Mouse (Mus musculus): ENCODE results near the gene Cenpj. TPM values are rescaled to one million over a fixed set of nuclear protein-coding genes. Genes with fewer than 3 reads are reported as not detected.
A peak's percentile ranks its signal among the peaks of the same experiment; 100 is the strongest.

Cenpj gene
- 5.1 TPM in 2 replicates for polyA plus RNA-seq (2014; fragmentation: Nextera tagmentation; extraction: Ambion mirVana)

DNA sequence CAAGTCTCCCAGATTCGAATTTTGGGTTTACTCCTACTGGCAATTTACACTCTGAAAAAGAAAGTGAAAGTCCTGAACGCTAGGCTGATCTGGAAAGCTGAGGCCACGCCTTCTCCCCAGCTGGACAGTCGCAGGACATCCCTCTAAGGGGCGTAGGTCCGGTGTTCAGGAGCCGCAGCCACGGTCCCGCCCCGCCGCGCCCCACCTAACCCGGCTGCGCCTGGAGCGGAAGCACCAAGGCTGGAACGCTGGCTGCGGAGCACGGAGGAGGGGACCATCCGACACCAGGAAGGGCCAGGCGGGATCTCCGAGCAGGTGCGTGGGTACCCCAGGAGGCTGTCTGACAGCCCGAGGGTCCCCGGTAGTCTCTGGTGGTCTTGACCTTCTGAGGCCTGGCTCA lies at the start of gene Cenpj, which contains the start of gene Parp4:
Gene Cenpj (minus strand): TSS at position 10 of the 400 bp plus-strand sequence.
Gene Parp4 (plus strand): TSS at position 204 of the 400 bp plus-strand sequence.
- no peak for ATAC-seq (ENCODE audit: low read depth)
- Histone ChIP-seq H3K27me3 (ENCODE audit: control insufficient read depth, insufficient read depth, low read length) (no peaks in the 10 kb centered on the region), H3K4me1 (ENCODE audit: control insufficient read depth, insufficient read depth, low read length) (peaks cover 4% of the 10 kb centered on the region), H3K36me3 (ENCODE audit: control insufficient read depth, insufficient read depth, low read length) (no peaks in the 10 kb centered on the region), H3K4me3 (ENCODE audit: low read depth, low read length) (peak within 1 kb of the TSS; percentile 29), H3K9me3 (ENCODE audit: control insufficient read depth, low read length) (no peaks in the 10 kb centered on the region), H3K9ac (replicated peaks; ENCODE audit: low read depth, low read length) (peak within 1 kb of the TSS; percentile 41), H3K27ac (ENCODE audit: low read depth, low read length) (no peak within 1 kb of the TSS), H3K4me2 (ENCODE audit: low read depth, low read length) (peak within 1 kb of the TSS; percentile 46)
- under 1% methylated on average over 24 of the region's 24 CpGs for WGBS

DNA sequence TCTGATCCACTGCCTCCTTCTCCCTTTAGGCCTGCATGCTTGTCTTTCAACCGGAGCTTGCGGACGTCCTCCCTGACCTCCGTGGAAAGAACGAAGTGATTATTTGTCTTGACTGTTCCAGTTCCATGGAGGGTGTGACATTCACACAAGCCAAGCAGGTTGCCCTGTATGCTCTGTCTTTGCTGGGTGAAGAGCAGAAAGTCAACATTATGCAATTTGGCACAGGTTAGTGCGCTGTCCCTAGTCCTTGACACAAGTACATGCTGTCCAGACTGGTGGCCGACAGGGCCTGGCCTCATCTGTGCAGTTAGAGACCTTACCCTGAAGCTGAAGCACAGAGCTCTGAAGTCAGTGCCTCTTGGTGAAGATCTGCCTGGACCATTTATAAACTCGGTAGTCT lies 45.2 kb upstream of the Cenpj start:
- no peaks in the 10 kb centered on the region for H3K9me3 ChIP-seq (ENCODE audit: control insufficient read depth, low read length)
- H3K4me1 ChIP-seq (ENCODE audit: control insufficient read depth, insufficient read depth, low read length): no peaks in the 10 kb centered on the region
- H3K9ac ChIP-seq (replicated peaks; ENCODE audit: low read depth, low read length): no peak overlapping the region
- no peak overlapping the region for H3K4me2 ChIP-seq (ENCODE audit: low read depth, low read length)
- no peak overlapping the region for H3K4me3 ChIP-seq (ENCODE audit: low read depth, low read length)
- no peak for ATAC-seq (ENCODE audit: low read depth)
- no peaks in the 10 kb centered on the region for H3K27me3 ChIP-seq (ENCODE audit: control insufficient read depth, insufficient read depth, low read length)
- H3K36me3 ChIP-seq (ENCODE audit: control insufficient read depth, insufficient read depth, low read length): no peaks in the 10 kb centered on the region
- WGBS: 89% methylated on average over 8 of the region's 8 CpGs
- H3K27ac ChIP-seq (ENCODE audit: low read depth, low read length): no peak overlapping the region

DNA sequence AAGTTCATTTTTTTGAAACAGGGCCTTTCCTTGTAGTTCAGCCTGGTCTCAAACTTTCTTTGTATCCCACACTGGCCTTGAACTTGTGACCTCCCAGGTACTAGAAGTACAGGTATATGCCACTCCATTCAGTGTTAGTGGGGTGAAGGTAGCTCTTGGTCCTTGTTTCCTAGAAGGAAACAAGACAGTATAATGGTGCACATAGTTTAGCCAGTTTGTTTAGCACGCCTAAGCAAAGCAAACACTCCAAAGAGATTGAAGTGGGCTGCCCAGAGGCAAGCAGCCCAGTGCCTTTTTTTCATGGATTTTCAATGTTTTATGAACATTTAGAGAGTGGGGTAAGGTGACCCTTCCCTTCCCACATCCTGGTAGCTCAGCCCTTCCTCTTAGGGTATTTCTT lies 42.2 kb upstream of the Cenpj start:
- Histone ChIP-seq H3K9ac (replicated peaks; ENCODE audit: low read depth, low read length) (no peak overlapping the region), H3K36me3 (ENCODE audit: control insufficient read depth, insufficient read depth, low read length) (no peaks in the 10 kb centered on the region), H3K27me3 (ENCODE audit: control insufficient read depth, insufficient read depth, low read length) (no peaks in the 10 kb centered on the region), H3K9me3 (ENCODE audit: control insufficient read depth, low read length) (no peaks in the 10 kb centered on the region), H3K4me1 (ENCODE audit: control insufficient read depth, insufficient read depth, low read length) (no peaks in the 10 kb centered on the region), H3K4me3 (ENCODE audit: low read depth, low read length) (no peak overlapping the region), H3K4me2 (ENCODE audit: low read depth, low read length) (no peak overlapping the region), H3K27ac (ENCODE audit: low read depth, low read length) (no peak overlapping the region)
- 89% methylated on average over 1 of the region's 1 CpGs for WGBS
- no peak for ATAC-seq (ENCODE audit: low read depth)

DNA sequence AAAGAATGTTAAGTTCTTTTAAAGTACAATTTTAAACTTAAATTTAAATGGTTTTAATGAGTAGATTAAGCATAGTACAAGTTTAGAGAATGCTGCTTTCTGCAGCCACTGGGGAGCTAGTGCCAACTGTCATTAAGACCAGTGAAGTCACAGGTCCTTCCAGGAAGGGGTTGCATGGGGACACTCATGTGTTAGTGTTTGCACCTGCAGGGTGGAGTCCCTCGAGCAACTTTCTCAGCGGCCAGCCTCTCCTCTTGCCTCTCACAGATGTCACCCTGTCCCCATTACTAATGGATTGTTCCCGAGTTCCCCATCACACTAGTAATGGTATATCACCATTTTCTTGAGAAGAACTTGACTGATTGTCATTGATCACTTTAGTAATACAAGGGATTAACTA lies 38.0 kb upstream of the Cenpj start:
- WGBS: 89% methylated on average over 3 of the region's 3 CpGs
- H3K9ac ChIP-seq (replicated peaks; ENCODE audit: low read depth, low read length): no peak overlapping the region
- no peak overlapping the region for H3K27ac ChIP-seq (ENCODE audit: low read depth, low read length)
- no peaks in the 10 kb centered on the region for H3K9me3 ChIP-seq (ENCODE audit: control insufficient read depth, low read length)
- no peaks in the 10 kb centered on the region for H3K27me3 ChIP-seq (ENCODE audit: control insufficient read depth, insufficient read depth, low read length)
- H3K4me3 ChIP-seq (ENCODE audit: low read depth, low read length): no peak overlapping the region
- H3K4me2 ChIP-seq (ENCODE audit: low read depth, low read length): no peak overlapping the region
- no peaks in the 10 kb centered on the region for H3K36me3 ChIP-seq (ENCODE audit: control insufficient read depth, insufficient read depth, low read length)
- ATAC-seq (ENCODE audit: low read depth): no peak
- H3K4me1 ChIP-seq (ENCODE audit: control insufficient read depth, insufficient read depth, low read length): no peaks in the 10 kb centered on the region

DNA sequence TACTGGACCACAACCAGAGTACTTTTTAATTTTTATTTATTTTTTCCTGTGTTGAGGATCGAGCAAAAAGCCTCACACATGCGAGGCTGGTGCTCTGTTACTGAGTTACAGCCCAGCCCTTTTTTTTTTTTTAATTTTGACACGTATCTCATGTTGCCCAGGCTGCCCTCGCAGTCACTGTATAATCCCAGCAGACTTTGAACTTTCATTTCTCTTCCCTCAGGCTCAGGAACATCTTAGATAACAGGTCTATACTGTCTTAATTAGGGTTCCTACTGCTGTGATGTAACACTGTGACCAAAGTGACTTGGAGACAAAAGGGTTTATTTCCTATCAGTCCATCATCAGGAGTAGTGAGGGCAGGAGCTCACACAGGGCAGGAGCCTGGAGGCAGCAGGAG lies 29.9 kb upstream of the Cenpj start:
- Histone ChIP-seq H3K9me3 (ENCODE audit: control insufficient read depth, low read length) (no peaks in the 10 kb centered on the region), H3K4me2 (ENCODE audit: low read depth, low read length) (no peak overlapping the region), H3K9ac (replicated peaks; ENCODE audit: low read depth, low read length) (no peak overlapping the region), H3K27me3 (ENCODE audit: control insufficient read depth, insufficient read depth, low read length) (no peaks in the 10 kb centered on the region), H3K27ac (ENCODE audit: low read depth, low read length) (no peak overlapping the region), H3K4me1 (ENCODE audit: control insufficient read depth, insufficient read depth, low read length) (no peaks in the 10 kb centered on the region), H3K4me3 (ENCODE audit: low read depth, low read length) (no peak overlapping the region), H3K36me3 (ENCODE audit: control insufficient read depth, insufficient read depth, low read length) (no peaks in the 10 kb centered on the region)
- WGBS: 89% methylated on average over 4 of the region's 4 CpGs
- ATAC-seq (ENCODE audit: low read depth): no peak

DNA sequence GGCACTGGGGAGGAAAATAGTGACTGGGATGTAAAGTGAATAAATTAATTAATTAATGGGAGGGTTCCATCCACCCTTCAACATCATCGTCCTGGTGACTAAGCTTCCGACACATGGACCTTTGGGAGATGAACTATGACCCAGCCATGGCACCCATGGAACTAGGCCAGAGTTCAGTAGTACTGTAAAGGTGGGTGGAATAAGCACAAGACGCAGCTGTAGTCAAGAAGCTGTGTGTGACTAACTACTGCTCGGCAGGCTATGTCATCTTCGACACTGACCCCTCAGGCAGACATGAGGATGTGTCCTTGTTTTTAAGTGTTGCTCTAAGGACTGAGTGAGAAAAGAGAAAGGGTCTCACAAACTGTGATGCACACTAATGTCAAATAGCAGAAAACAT lies 29.2 kb upstream of the Cenpj start:
- H3K4me1 ChIP-seq (ENCODE audit: control insufficient read depth, insufficient read depth, low read length): no peaks in the 10 kb centered on the region
- no peak for ATAC-seq (ENCODE audit: low read depth)
- H3K4me2 ChIP-seq (ENCODE audit: low read depth, low read length): no peak overlapping the region
- H3K27me3 ChIP-seq (ENCODE audit: control insufficient read depth, insufficient read depth, low read length): no peaks in the 10 kb centered on the region
- no peak overlapping the region for H3K9ac ChIP-seq (replicated peaks; ENCODE audit: low read depth, low read length)
- H3K27ac ChIP-seq (ENCODE audit: low read depth, low read length): no peak overlapping the region
- no peak overlapping the region for H3K4me3 ChIP-seq (ENCODE audit: low read depth, low read length)
- WGBS: 92% methylated on average over 5 of the region's 5 CpGs
- no peaks in the 10 kb centered on the region for H3K36me3 ChIP-seq (ENCODE audit: control insufficient read depth, insufficient read depth, low read length)
- H3K9me3 ChIP-seq (ENCODE audit: control insufficient read depth, low read length): no peaks in the 10 kb centered on the region

DNA sequence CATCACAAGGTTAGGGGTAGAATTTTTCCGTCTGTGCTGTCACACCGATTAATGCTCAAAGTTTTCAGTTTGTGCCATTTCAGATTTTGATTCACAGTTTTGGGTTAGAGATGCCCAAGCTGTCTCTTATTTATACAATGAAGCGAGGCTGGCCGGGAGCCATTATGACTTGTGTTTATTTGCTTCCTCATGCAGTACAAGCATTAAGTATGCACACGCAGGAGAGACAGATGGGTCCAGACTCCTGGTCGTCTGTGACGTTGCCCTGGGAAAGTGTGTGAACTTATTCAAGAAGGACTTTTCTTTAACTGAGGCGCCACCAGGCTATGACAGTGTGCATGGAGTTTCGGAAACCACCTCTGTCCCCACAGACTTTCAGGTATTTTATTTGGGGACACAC lies 26.8 kb upstream of the Cenpj start:
- Histone ChIP-seq H3K9ac (replicated peaks; ENCODE audit: low read depth, low read length) (no peak overlapping the region), H3K9me3 (ENCODE audit: control insufficient read depth, low read length) (no peaks in the 10 kb centered on the region), H3K4me2 (ENCODE audit: low read depth, low read length) (no peak overlapping the region), H3K27ac (ENCODE audit: low read depth, low read length) (no peak overlapping the region), H3K4me1 (ENCODE audit: control insufficient read depth, insufficient read depth, low read length) (no peaks in the 10 kb centered on the region), H3K36me3 (ENCODE audit: control insufficient read depth, insufficient read depth, low read length) (no peaks in the 10 kb centered on the region), H3K4me3 (ENCODE audit: low read depth, low read length) (no peak overlapping the region), H3K27me3 (ENCODE audit: control insufficient read depth, insufficient read depth, low read length) (no peaks in the 10 kb centered on the region)
- no peak for ATAC-seq (ENCODE audit: low read depth)
- WGBS: 83% methylated on average over 9 of the region's 9 CpGs

DNA sequence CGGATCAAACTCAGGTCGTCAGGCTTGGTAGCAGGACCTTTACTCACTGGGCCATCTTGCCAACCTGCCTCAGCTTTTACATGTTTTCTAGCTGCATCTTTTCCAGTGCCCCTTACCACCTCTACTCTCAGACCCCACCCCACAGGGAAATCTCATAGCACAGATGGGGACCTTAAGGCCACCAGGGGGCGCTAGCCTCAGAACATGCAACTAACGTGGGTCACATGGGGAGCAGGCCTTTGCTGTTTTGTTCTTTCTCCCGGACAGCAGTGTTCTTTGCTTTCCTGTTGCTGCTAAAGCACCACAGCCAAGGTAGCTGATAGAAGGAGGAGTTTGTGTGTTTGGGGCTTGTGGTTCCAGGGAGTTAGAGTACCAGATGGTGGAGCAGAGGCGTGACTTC lies 23.5 kb upstream of the Cenpj start:
- WGBS: 47% methylated on average over 6 of the region's 6 CpGs
- ATAC-seq (ENCODE audit: low read depth): no peak

DNA sequence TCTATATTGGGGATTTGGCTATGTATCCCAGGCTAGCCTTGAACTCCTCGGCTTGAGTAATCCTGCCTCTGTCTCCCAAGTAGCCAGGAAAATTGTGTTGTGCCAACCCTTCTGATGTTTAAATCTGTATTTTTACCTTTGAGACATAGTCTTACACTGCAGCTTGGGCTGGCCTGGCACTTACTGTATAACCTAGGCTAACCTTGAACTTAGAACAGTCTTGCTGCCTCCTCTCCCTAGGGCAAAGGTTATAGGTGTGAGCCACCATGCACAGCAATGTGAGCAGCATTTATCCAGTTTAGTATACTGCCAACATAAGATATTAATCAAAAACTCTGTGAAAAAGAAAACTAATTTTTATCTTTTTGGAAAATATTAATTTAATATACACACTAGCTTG lies 19.6 kb upstream of the Cenpj start:
- Histone ChIP-seq H3K4me2 (ENCODE audit: low read depth, low read length) (no peak overlapping the region), H3K4me3 (ENCODE audit: low read depth, low read length) (no peak overlapping the region), H3K27ac (ENCODE audit: low read depth, low read length) (no peak overlapping the region), H3K9me3 (ENCODE audit: control insufficient read depth, low read length) (no peaks in the 10 kb centered on the region), H3K27me3 (ENCODE audit: control insufficient read depth, insufficient read depth, low read length) (no peaks in the 10 kb centered on the region), H3K4me1 (ENCODE audit: control insufficient read depth, insufficient read depth, low read length) (no peaks in the 10 kb centered on the region), H3K9ac (replicated peaks; ENCODE audit: low read depth, low read length) (no peak overlapping the region), H3K36me3 (ENCODE audit: control insufficient read depth, insufficient read depth, low read length) (no peaks in the 10 kb centered on the region)
- no peak for ATAC-seq (ENCODE audit: low read depth)
- WGBS: 89% methylated on average over 1 of the region's 1 CpGs

More for the DNA sequence above, 23.5 kb upstream of the Cenpj start:
- H3K4me1 ChIP-seq (ENCODE audit: control insufficient read depth, insufficient read depth, low read length): no peaks in the 10 kb centered on the region
- no peak overlapping the region for H3K27ac ChIP-seq (ENCODE audit: low read depth, low read length)
- H3K4me2 ChIP-seq (ENCODE audit: low read depth, low read length): no peak overlapping the region
- H3K4me3 ChIP-seq (ENCODE audit: low read depth, low read length): no peak overlapping the region
- H3K9me3 ChIP-seq (ENCODE audit: control insufficient read depth, low read length): no peaks in the 10 kb centered on the region
- no peaks in the 10 kb centered on the region for H3K36me3 ChIP-seq (ENCODE audit: control insufficient read depth, insufficient read depth, low read length)
- no peak overlapping the region for H3K9ac ChIP-seq (replicated peaks; ENCODE audit: low read depth, low read length)
- H3K27me3 ChIP-seq (ENCODE audit: control insufficient read depth, insufficient read depth, low read length): no peaks in the 10 kb centered on the region

DNA sequence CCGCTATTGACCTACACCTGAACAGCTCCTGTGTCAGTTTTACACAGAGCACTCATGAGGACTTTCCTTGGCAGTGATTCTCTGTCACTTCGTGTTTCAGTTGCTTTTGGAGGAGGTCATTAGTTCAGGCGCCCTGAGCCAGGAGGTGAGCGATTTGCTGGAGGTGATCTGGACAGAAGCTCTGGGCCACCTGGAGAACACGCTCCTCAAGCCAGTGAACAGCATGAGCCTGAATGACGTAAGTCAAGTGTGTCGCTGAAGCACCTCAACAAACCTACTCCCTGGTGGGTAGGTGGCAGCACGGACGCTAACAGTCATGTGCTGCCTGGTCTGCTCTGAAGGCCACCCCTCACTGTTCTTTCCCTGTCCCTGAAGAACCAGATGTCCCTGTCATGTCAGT lies 17.0 kb upstream of the Cenpj start:
- Histone ChIP-seq H3K27me3 (ENCODE audit: control insufficient read depth, insufficient read depth, low read length) (no peaks in the 10 kb centered on the region), H3K9ac (replicated peaks; ENCODE audit: low read depth, low read length) (no peak overlapping the region), H3K36me3 (ENCODE audit: control insufficient read depth, insufficient read depth, low read length) (no peaks in the 10 kb centered on the region), H3K9me3 (ENCODE audit: control insufficient read depth, low read length) (no peaks in the 10 kb centered on the region), H3K4me1 (ENCODE audit: control insufficient read depth, insufficient read depth, low read length) (no peaks in the 10 kb centered on the region), H3K4me3 (ENCODE audit: low read depth, low read length) (no peak overlapping the region), H3K4me2 (ENCODE audit: low read depth, low read length) (no peak overlapping the region), H3K27ac (ENCODE audit: low read depth, low read length) (no peak overlapping the region)
- ATAC-seq (ENCODE audit: low read depth): no peak
- 93% methylated on average over 9 of the region's 9 CpGs for WGBS
